Mouse (Mus musculus) hindlimb bud, embryonic 11.5 days (tissue): Measurements from ENCODE around the gene Tbcc.
"Not testable (repeated sequence)": the region's sequence is repeated elsewhere in the genome, so short reads cannot be mapped to it uniquely, and the experiment has no call there.

Source experiments
- DNase-seq: peaks from one replicate; pipeline ENCODE4 v3.0.0-alpha.2; 2012; ENCODE audit warnings: low read depth, low spot score; ENCODE audit errors: extremely low spot score

Tbcc gene

GRCm38 (mm10) chr17:46890116-46890815 lies at the start of gene Tbcc:
Tbcc (plus strand) TSS chr17:46890684.
- DNase-seq, result peak; percentile 88

- no peak for DNase-seq
These were observed 47.5 kb upstream of the Tbcc start for GRCm38 (mm10) chr17:46843022-46843421.

GRCm38 (mm10) chr17:46843716-46844115 lies 46.8 kb upstream of the Tbcc start:
- no peak for DNase-seq

- no peak for DNase-seq
These were observed 45.7 kb upstream of the Tbcc start for GRCm38 (mm10) chr17:46844811-46845210.

DNA sequence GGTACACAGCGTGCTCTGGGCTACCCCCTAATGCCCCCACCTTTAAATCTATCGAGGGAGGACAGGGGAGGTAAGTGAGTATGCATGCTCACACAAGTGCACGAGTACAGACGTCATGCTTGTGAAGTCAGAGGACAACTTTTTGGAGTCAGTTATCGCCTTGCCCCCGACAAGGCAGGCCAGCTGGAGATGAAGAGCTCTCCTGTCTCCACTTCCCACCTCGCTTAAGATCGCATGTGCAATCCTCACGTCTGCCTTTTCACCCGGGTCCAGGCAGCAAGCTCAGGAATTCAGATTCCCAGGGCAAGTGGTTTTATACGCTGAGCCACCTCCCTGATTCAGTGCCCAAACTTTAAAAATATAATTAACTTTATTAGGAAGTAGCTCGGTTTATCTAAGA lies 45.2 kb upstream of the Tbcc start:
- no peak for DNase-seq

DNA sequence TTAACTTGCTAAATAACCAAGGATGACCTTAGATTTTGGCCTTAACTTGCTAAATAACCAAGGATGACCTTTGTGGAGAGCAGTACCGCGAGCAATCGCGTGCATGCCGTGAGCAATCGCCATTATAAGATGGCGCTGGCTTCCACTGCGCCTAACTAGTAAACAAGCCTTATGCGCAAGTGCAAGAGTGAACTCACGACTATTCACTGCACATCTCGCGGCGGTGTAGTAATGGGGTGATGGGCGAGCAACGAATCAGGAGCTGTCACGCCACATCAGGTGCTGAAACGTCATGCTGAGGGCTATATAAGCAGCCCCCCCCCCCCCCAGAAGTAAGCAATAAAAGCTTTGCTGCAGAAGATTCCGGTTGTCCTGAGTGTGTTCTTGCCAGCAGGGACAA lies 43.9 kb upstream of the Tbcc start:
- DNase-seq, result not testable (repeated sequence)

DNA sequence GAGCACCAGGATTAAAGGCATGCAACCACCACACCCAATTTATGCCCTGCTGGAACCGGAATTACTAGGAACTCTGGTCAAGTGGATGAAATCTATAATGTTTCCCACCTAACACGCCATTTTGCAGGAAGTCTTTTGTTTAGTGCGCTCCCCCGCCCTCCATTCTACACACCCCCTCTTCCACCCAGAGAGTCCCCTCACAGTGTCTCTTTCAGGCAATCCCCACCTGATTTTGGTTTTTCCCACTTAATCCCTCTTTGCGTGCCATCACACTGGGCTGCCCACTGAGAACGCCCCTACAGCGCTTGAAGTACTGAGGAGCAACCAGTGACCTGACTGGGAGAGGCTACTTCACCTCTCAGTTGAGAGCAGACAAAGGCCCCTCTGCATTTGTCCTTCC lies 43.3 kb upstream of the Tbcc start:
- DNase-seq, result no peak

DNA sequence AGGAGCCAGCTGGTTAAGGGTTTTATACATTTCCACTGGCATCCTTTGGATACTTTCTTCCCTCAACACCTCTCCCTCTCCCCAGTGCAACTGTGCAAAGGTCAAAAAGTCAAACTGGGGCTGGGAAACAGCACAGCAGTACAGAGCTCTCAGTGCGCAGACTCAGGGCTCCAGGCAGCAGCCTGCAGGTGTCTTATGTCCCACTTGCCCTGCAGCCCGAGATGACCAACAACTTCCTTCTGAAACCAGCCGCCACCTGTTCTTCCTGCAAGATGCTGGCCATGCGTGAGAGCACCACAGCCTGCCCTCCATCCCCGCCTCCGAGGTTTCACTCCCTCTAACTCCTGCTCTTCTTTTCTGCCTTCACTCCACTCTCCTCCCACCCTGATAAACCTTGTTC lies 37.8 kb upstream of the Tbcc start:
- no peak for DNase-seq

DNA sequence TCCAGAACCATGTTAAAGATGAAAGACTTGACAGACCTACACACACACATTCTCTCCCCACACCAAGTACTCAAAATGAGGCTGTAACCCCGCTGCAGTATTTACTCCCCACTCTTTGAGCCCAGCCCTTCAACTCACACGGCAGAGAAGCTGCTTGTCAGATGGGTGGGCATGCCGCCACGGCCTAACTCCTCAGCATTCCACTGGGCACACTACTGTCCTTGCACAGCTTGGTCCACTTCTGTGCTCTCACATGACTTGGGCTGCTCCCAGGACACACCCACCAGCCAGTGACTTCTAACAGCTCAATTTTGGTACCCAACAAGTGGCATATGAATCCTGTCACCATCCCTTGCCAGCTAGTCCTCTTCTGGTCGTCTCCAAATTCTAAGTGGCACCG lies 37.2 kb upstream of the Tbcc start:
- DNase-seq, result no peak

GRCm38 (mm10) chr17:46854096-46854495 lies 36.4 kb upstream of the Tbcc start:
- no peak for DNase-seq

DNA sequence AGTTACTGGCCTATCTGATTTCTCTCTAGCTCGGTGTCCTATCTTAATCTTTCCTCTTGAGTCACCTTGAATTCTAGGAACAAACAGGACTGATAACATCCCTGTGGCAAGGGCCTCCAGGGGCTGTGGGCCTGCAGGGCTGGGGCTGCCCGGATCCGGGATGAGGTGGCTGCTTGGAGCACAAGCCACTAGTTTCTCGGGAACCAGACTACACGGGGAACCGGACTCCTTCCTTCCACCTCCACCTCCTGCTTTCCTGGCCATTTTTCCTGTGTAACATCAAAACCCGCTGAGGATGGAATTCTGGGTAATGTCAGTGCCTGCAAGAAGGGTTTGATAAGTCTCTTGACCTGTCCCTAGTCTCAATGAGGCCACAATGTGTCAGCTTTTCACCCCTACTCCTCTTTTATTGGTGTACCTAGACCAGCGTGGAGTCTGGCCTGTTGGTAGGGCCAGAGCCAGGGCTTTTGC lies 35.8 kb upstream of the Tbcc start:
- DNase-seq, result no peak

DNA sequence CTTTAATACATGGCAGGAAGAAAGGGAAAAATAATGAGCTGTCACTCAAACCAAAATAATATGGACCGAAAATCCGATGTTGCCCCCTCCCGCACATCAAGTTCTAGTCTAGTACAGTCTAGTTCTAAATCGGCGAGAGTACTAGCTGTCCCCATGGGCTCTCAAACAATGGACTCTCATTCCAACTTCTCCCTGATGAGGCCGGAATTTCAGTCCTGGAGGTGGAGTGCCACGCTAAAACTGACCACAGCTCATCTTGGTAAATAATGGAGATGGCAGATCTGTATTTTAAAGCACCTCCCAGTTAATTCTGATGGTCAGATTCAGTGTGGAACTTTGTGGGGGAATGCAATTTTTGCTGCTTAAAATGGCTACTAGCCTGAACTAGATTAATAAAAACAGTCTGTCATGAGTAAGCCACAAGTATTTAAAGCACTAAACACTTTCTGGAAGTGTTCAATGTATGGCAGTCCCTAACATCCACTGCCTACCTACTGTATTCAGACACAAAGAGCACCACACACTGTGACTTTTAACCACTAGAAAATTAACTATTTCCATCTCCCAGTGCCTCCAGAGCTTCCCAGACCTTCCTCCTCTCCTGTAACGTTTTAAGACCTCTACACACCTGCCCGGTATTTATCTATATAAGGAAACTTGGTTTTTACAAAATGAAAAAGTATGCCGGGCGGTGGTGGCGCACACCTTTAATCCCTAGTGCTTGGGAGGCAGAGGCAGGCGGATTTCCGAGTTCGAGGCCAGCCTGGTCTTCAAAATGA lies 35.0 kb upstream of the Tbcc start:
- no peak for DNase-seq

- no peak for DNase-seq
These were observed 34.4 kb upstream of the Tbcc start for GRCm38 (mm10) chr17:46856107-46856388.

DNA sequence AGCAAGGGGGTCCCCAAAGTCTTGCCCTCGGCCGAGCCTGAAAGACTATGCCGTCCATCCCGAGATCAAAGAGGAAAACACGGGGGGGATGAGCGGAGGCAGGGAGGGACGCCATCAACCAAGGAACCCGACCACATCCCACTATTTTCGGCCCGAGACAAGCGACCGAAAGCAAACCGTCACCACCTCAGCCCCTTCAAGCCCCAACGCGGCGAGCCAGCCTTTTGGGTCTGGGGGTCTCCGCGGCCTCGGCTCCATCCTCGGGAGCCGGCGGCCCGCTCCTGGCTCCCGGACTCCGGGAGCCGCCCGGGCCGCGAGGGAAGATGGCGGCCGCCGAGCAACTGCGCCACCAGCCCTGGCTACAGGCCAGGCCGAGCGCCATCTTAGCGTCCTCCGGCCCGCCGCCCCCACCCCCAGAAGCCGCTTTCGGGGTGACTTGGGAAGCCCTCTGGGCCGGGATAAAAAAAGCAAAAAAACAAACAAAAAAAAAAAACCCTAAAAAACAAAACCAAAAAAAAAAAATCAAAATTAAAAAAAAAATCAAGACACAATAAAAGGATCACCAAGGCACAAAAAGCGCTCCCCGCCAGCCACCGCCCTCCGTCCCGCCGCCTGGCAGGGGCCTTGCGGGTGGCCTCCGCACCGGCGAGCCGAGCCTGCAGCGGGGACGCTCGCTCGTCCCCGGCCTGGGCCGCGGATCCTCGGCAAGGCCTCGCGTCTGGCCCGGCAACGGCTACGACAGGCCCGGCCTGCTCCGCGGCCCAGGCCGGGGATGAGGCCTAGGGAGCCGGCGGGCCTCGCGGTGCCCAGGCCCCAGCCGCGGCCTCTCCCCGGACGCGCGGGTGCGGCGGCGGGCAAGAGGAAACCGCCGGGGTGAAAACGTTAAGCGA lies 33.8 kb upstream of the Tbcc start:
- DNase-seq, result no peak

- DNase-seq, result no peak
These were observed 33.1 kb upstream of the Tbcc start for GRCm38 (mm10) chr17:46857361-46857902.

- no peak for DNase-seq
These were observed 32.4 kb upstream of the Tbcc start, which contains the start of gene Bicral for GRCm38 (mm10) chr17:46857903-46858748. Bicral (minus strand) TSS chr17:46858482.

DNA sequence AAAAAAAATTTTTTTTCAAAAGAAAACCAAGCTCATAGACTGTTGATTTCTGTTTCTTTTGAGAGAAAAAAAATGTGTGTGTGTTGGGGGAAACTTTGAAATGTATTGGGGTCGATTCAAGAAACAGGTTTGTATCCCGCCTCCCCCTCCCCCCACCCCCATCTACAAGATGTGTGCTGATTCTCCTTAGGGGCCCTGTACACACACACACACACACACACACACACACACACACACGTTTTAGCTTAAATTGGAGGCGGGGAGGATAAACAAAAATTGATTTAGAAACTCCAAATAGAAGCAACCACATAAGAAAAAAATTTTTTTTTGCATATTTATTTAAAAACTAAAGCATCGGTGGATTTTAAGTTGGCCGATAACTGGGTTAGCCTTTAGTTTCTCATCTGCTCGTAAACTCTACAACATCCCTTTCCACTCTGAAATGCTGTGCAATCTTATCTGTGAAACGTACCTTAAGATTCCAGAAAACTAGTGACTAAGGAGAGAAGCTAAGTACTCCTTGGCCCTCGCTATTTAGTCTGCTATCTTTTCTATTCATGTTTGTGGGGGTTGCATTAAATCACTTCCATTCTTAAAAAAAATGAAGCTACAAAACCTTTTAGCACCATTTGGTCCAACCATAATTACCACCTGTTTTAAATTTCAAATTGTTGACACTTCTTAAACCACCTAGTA lies 31.6 kb upstream of the Tbcc start:
- no peak for DNase-seq

DNA sequence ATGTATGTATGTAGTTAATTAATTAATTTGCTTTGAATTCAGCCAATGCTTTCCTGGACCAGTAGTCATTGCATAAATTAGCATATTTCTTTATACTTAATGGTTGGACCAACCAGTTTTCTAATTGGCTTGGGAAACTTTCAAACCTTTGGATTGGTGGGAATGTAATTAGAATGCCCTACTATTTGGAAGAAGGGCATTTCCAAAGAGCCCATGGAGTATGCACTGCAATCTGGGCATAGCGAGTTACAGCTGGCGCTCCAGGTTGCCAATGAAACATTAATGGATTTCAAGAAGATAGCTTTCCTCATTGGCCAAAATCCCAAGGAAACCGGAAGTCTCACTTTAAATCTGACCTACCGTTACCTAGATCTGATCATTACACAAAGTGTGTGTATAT lies 30.4 kb upstream of the Tbcc start:
- DNase-seq, result no peak

DNA sequence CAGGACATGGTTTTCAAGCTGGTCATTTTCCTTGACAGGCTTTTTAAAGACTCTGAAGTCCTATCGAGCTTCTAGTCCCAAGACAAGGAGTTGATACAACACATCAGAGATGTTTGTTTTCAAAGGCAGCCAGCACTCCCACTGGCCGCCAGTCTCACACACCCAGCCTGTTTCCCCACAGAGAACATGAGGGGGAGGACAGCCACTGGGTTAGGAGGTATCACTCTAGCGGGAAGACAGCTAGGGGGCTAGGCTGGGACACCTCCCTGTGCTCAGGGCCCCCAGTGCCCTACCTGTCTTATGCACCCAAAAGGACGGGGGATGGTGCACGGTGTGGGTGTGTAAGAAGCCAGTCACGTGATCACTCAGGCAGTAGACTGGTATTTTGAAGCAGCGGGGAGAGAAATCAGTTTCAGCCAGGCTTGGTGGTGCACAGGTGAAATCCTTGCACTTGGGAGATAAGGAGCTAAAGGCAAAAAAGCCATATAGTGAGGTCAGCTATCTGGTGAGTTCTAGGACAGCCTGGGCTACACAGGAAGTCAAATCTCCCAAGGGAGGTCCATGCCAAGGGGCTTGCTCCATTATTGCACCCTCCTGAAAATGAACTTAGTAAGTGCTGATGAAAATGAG lies 25.8 kb upstream of the Tbcc start:
- DNase-seq, result no peak
